Mouse (Mus musculus): ENCODE data around the gene Ascc3.
A peak's percentile ranks its signal among the peaks of the same experiment; 100 is the strongest.

Gene Ascc3

DNA sequence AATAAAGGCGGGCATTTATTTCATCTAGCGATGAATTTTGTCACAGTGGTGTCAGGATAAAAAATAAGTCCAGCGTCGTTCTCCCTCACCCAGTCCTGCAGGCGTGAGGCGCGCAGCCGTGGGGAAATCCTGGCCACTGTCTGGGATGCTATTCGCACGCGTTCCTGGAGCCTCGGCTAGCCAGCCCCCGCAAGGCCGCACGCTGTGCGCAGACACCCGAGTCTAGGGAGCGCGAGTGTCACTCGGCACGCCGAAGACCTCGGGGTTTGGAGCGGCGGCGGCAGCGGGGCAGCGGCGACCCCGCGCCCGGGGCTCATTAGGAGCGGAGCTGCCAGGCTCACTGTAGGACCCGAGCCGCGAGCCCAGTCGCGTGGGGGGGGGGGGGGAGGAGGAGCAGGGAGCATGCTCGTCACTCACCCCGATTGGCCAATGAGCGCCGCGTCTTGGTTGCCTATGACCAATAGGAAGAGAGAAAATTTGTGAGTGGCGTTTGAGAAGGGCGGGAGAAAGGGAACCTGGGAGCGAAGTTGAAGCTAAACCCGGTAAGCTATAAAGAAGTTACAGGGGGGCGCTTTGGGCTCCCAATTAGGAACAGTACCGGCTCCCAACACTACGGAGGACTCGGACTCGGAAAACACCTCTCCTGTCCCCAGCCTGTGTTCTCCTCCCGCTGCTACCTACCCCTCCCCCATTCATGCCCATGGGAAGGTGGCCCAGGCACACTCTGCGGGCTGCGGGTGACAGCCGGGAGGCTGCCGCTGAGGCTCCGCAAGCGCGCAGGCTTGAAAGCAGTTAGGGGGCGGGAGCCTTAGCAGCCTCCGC lies 301.9 kb downstream of the Ascc3 start, which contains the start of gene Sim1:
TSS of gene Sim1 (plus strand) at position 585 of the 822 bp plus-strand sequence.
- peak; percentile 92 for DNase-seq (ENCODE audit: extremely low spot score)

DNA sequence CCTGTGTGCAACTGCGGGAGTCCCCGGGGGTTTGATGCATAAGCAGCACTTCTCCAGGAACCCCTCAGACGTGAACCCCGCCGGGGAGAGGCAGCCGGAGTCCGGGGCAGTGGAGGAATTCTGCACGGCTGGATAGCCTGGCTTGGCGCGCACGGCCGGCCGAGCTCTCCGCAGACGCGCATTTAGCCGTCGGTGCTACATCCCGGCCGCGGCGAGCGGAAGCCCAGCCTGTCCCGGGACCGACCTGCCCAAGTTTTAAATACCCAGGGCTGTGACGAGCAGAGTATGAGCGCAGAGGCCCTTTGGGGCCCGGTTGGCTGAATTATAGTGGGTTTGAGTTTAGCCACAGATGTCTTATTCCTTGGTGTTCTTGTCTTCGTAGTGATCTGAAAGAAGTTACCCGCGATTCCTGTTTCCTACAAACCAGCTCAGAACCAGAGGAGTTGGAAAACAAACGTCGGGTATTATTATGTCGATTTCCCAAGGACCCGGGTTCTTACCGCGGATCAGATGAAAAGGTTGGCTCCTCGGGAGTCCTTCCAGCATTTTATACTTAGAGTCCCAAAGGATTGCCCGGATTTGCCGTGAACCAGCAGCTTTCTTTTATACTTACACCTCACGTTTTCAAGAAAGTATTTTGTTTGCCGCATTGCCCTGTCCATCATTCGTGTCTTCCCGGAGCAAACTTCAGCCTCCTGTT lies 302.8 kb downstream of the Ascc3 start:
- DNase-seq (ENCODE audit: extremely low spot score): peak; percentile 63

DNA sequence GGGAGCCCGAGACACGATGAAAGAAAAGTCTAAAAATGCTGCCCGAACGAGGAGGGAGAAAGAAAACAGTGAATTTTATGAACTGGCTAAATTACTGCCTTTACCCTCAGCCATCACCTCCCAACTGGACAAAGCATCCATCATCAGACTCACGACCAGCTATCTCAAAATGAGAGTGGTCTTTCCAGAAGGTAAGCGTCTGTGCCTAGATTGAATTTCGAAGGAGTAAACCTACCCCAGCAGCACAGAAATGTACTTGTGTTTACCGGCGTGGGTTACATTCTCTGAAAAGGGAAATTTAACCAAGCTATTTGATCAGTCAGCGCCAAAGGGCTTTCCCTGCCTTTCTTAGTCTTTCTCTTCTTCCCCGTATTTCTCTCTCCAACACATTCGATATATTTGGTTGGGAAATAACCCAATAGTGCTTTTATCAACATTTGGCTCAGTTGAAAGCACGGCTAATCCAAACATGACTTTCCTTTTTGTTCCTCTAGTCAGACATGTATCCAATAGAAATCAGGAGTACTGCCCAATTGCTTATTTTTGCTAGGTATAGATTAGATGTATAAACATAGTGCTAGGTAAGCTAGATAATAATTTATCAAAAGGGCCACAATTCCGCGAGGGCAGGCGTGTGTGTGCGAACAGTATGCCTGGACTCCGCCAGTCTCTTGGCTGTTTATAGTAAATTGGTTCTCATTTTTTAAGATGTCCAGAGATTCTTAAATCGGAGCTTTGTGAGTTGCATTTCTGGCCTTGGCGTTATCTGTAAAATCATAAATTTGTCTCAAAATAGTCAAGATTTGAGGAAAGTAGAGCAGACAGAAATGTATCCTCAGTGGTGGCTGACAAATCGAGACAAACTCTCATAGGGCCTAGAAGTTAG lies 303.7 kb downstream of the Ascc3 start:
- peak; percentile 39 for DNase-seq (ENCODE audit: extremely low spot score)

DNA sequence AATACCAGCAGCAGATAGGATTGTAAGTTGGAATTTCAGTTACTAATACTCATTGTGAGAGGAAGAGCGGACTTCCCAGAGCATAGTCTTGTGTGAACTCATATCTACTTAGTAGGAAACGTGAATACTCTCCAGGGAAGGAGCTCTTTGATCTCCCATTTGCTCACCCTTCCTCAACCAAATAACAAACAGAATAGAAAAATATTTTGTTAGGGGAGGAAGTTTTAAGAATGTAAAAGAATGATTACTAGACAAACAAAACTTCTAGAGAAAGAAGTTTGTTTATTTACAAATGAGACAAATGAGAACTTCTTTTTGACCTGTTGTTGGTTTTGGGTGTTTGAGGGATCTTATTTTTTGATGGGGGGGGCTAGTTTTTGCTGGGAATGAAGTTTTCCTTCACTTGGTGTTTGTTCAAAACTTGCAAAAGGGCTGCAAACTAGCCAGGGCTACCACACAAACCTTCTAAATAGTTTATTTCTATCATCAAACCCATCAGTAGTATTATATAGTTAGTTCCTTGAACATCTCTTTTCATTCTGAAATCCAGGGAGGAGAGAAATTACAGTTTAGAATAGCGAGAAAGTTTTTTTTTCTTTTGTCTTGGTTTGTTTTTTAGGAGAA lies 304.4 kb downstream of the Ascc3 start:
- no peak for DNase-seq (ENCODE audit: extremely low spot score)

DNA sequence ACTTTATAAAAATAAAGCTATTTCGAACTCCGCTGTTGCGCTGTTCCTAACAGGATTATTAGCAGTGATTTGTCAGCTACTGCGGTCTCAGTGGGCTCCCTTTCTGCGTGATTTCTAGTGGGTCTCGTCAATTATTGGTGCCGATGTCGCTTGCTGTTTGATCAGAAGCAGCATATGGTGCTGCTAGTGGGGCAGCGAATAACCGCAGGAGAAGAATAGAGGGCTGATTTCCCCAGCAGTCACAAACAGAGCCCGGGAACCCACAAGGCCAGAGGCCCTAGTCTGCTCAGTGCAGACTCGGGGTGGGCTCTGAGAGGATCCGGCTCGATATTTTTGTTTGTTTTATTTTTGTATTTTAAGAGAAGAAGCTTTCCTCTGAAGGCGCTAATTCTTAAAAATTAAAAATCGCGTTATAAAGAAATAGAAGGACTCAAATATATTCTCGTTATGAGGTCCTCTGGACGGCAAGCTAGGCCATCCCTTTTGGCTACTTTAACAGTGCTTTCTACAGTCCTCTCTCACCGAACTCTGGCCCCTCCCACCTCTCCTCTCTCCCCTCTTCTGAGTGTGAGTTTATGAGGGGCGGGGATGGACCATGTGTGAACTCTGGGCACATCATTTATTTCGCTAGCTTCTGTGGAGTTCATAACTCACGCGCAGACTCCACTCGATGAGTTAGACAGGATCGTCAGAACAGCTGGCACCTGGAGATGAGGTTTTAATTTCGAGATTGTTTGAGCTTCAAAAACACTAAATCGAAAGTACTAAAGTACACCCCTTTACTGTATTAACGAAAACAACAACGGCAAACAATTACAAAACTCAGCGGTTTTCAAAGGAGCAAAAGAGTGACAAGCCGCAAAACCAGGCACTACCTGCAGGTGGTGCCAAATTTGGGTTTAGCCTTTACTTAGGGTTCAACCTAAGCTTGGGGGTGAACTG lies 305.3 kb downstream of the Ascc3 start:
- DNase-seq (ENCODE audit: extremely low spot score): peak; percentile 68

DNA sequence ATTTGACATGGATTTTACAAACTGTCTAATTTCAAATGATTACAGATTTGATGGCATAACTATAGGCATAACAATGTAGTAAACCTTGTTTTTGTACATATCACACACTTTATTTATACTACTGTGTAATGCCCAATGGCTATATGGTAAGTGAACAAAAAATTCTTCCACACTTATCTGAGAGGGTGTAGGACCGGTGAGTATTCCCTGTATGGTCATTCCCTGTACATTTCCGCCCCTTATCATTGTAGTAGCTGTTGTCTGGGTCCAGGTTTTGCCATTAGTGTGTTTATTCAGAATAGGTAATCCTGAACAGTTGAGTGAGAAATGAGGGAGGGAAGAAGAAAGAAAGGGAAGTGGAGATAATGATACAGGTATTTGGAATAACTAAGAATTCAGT lies 306.2 kb downstream of the Ascc3 start:
- no peak for DNase-seq (ENCODE audit: extremely low spot score)

DNA sequence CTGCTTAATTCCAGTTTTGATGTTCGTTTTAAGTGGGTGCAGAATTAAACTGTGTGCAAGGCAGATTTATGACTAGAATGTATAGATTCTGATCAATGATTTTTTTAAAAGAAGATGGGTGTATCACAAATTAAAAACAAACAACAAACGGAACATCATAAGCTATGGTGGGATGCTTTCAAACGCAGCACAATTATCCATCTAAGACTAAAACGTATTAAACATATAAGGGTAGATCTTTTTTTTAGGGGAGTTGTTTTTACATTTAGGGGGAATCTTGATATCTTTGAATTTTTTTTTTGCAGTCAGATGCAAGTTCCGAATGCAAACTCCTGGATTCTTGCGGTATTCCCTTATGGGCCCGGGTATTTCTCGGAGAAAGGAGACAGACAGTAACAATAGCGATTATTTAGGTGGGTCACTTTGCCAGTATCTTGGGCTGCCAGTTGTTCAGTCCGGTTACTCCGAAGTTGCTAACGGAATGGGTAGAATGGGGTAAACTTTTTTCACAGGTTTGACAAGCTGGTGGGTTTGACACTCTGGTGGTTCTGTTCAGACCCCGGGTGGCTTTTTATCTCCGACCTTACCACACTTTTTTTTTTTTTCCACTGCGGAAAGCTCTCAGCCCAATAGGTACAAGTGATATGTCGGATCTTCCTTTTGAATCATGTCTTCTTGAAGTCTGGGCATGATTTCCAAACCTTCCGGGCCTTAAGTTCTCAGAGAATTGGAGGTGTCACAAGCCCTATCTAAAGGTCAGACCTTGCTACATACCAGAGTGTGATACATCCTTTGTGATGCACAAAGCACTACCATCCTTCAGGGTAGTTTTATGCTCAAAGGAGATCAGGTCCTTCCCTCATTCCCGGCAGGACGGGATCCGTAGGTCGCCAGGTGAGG lies 307.6 kb downstream of the Ascc3 start:
- DNase-seq (ENCODE audit: extremely low spot score): no peak
